Mouse (Mus musculus) NIH3T3 (cell line): Measurements from ENCODE around the gene Fam3a.
A peak's percentile ranks its signal among the peaks of the same experiment; 100 is the strongest.
"Not testable (repeated sequence)": the region's sequence is repeated elsewhere in the genome, so short reads cannot be mapped to it uniquely, and the experiment has no call there.

Experiments used
- DNase-seq: peaks from one replicate; pipeline ENCODE4 v3.0.0-alpha.2; 2012; ENCODE audit warnings: low read depth

The Fam3a gene

GRCm38 (mm10) chrX:74392535-74393443 is at the start of gene Fam3a, which contains the start of gene Ikbkg:
Gene Fam3a (minus strand): TSS chrX:74393272.
Gene Ikbkg (plus strand): TSS chrX:74393290.
- peak; percentile 90 for DNase-seq

GRCm38 (mm10) chrX:74429290-74429821 is 36.3 kb upstream of the Fam3a start:
- peak; percentile 80 for DNase-seq

- DNase-seq = peak; percentile 91
These were observed 35.8 kb upstream of the Fam3a start, which contains the start of gene G6pdx for GRCm38 (mm10) chrX:74428826-74429276. Gene G6pdx (minus strand): TSS chrX:74429194.

- peak; percentile 52 for DNase-seq
These were observed 35.2 kb upstream of the Fam3a start for GRCm38 (mm10) chrX:74428146-74428825.

- DNase-seq = no peak
These were observed 34.0 kb upstream of the Fam3a start for GRCm38 (mm10) chrX:74427116-74427515.

- peak; percentile 3 for DNase-seq
These were observed 33.2 kb upstream of the Fam3a start for GRCm38 (mm10) chrX:74426256-74426655.

- peak; percentile 70 for DNase-seq
These were observed 32.1 kb upstream of the Fam3a start for GRCm38 (mm10) chrX:74425195-74425594.

GRCm38 (mm10) chrX:74424443-74424842 is 31.4 kb upstream of the Fam3a start:
- DNase-seq = peak; percentile 14

GRCm38 (mm10) chrX:74413377-74413776 is 20.3 kb upstream of the Fam3a start:
- peak; percentile 85 for DNase-seq

GRCm38 (mm10) chrX:74408340-74408739 is 15.3 kb upstream of the Fam3a start:
- DNase-seq = no peak

GRCm38 (mm10) chrX:74400136-74400535 is 7.1 kb upstream of the Fam3a start:
- peak; percentile 68 for DNase-seq

GRCm38 (mm10) chrX:74388153-74388552 is 4.9 kb downstream of the Fam3a start:
- no peak for DNase-seq

GRCm38 (mm10) chrX:74384451-74384850 is 8.6 kb downstream of the Fam3a start:
- no peak for DNase-seq

GRCm38 (mm10) chrX:74372888-74373549 is 20.1 kb downstream of the Fam3a start, which contains the start of the genes Ubl4a and Slc10a3:
Gene Ubl4a (minus strand): TSS chrX:74373218.
Gene Slc10a3 (minus strand): TSS chrX:74373349.
- peak; percentile 93 for DNase-seq

GRCm38 (mm10) chrX:74368209-74368909 is 24.7 kb downstream of the Fam3a start:
- peak; percentile 76 for DNase-seq

GRCm38 (mm10) chrX:74367512-74367911 is 25.6 kb downstream of the Fam3a start:
- no peak for DNase-seq

GRCm38 (mm10) chrX:74359171-74359570 is 33.9 kb downstream of the Fam3a start:
- DNase-seq = no peak

GRCm38 (mm10) chrX:74357069-74357468 is 36.0 kb downstream of the Fam3a start:
- DNase-seq = not testable (repeated sequence)

GRCm38 (mm10) chrX:74353467-74353770 is 39.7 kb downstream of the Fam3a start, which contains the start of gene Lage3:
Gene Lage3 (minus strand): TSS chrX:74353618.
- DNase-seq = peak; percentile 90

GRCm38 (mm10) chrX:74352645-74353466 is 40.2 kb downstream of the Fam3a start:
- DNase-seq = no peak
